Mouse (Mus musculus): ENCODE measurements around the gene Rtp2.

DNA sequence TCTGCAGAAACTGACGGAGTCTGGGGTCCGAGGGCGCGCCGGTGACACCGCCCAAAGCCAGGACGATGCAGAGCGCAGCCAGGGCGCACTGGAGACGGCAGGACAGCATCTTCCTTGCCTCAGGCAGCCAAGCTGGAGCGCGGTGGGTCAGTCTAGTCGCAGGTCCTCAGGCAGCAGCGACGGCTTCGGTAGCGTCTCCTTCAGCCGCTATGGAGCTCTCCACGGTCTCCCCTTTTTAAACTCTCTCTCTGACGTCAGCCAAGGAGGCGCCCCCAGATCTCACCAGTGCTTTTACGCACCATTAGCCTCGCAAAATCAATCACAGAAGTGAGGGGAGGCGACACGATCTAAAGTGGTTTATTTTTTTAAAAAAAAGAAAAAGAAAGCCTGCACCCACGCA is 41.6 kb downstream of the Rtp2 start, which contains the start of gene Sst:
- TF ChIP-seq CTCF (IDR thresholded peaks at IDR 0.05; ENCODE audit: extremely low read depth, insufficient read depth, insufficient read length, insufficient replicate concordance) (no peak), POLR2A (IDR thresholded peaks at IDR 0.05; ENCODE audit: low read depth, low read length) (no peak)

Measured in spleen, adult 2 months (tissue).